Mouse (Mus musculus) MN1 (cell line): ENCODE results near the gene Pitpna.

Source experiments
- DNase-seq: peaks from one replicate; pipeline ENCODE4 v3.0.0-alpha.2; 2016; ENCODE audit warnings: low spot score

The Pitpna gene

GRCm38 (mm10) chr11:75563851-75564548, 23.9 kb upstream of the Pitpna start:
- DNase-seq: peak; percentile 50

DNA sequence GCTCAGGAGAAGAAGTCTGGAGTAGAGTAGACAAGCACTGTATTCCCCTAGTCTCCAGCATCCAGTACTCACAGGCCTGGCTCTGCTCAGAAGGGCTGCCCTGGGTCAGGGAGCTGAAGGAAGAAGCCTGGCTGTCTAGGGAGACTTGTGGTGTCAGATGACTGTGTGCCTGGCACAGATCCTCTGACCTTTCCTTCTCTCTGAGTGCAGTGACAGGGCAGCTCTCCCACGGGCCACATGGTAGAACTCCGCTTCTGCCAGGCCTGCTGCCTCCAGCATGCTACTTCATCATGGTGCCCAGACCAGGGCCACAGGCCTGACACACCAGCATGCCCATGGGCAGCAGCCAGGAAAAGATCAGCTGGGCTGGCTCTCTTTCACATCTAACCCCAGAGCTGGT, 22.0 kb upstream of the Pitpna start:
- peak; percentile 51 for DNase-seq

GRCm38 (mm10) chr11:75566276-75567196, 21.4 kb upstream of the Pitpna start:
- no peak for DNase-seq

DNA sequence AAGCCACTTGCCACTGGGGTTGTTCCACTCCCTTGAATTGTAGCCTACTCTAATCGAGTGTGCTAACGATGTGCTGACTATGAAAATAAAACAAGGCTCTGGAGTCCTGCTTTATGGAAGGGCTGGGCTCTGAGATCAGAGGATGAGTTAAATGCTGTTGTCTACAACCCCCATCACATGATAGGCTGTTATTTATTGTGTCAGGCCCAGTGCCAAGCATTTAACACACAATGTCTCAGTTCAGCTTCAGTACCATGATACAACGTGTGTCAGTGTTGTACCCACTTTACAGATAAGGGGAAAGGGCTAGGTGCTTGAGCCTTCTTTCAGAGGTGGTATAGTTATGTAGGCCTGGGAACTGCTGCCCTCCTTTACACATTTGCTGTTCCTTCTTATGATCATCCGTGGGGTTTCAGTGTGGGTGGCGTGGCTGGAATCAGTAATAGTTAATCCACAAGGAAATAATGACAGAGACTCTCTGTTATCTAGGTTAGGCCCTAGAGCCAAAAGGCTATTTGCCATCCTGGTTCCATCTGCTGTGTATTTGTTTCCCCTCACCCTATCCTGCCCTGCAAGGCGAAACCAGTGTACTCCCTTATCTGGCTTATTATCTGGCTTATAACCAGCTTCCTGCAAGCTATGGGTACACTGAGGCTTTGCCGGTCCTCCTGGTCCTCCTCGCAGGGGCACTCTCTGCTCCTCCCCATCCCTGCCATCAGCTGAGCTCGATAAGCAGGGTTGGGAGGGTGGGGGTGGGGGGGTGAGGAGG, 20.4 kb upstream of the Pitpna start:
- no peak for DNase-seq

DNA sequence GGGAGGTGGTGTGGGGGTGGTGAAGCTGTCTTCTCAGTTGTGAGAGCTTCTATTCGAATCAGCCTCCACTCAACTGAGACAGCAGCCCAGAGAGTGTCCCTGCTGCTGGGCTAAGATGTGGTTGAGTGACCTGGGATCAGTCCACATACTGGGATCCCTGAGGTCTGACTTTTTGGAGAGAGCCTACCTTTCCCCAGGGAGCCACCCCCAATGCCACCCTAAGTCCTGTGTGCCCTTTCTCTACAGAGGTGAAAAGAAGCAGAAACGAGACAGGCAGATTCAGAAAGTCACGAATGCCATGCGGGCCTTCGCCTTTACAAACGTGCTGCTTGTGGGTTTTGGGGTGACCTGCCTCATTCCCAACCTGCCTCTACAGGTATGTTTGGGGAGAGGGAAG, 19.8 kb upstream of the Pitpna start:
- DNase-seq: no peak

DNA sequence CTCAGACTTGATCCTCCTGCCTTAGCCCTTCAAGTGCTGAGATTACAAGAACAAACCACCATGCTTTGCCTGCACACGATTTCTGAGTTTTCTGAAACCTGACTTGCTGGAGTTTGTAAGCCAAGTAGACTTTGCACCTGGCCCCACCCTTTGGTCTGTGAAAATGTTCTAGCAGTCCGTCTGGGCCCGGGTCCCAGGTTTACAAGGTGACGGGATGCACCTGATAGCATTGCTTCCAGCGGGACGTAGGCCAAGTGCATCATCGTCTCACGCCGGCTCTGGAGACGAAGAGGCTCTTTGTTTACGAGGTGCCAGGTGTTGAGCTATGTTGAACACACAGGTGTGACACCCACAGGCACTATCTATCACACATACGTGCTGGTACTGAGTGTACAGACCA, 18.9 kb upstream of the Pitpna start:
- no peak for DNase-seq

DNA sequence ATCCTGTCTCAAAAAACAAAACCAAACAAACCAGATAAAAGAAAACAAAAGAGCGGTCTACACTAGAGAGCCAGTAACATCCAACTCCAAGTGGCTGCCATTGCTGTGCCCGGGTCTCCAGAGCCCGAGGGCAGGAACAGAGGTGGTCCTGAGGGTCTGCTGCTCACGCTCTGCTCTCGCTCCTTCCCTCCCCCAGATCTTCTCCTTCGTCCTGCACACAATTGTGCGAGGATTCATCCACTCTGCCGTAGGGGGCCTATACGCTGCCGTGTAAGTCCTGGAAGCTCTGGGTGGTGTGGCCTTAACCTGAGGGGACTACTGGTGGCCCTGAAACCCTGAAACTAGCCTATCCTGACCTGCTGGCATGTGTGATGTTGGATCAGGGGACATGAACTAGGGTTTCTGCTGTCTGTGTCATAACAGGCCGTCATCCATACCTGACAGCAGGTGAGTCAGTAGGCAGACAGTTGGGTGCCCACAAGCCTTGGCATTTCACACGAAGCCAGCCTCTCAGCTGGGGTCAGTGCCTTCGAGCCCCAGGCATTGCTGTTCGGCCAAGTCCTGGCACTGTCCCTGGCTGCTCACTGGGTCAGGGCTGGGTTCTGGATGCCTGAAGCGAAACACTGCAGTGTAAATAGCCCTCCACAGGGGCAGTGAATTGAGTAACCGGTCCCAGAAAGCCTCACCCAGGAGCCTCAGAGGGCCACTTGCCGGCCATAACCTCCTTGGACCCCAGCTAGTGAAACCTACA, 17.3 kb upstream of the Pitpna start:
- no peak for DNase-seq

DNA sequence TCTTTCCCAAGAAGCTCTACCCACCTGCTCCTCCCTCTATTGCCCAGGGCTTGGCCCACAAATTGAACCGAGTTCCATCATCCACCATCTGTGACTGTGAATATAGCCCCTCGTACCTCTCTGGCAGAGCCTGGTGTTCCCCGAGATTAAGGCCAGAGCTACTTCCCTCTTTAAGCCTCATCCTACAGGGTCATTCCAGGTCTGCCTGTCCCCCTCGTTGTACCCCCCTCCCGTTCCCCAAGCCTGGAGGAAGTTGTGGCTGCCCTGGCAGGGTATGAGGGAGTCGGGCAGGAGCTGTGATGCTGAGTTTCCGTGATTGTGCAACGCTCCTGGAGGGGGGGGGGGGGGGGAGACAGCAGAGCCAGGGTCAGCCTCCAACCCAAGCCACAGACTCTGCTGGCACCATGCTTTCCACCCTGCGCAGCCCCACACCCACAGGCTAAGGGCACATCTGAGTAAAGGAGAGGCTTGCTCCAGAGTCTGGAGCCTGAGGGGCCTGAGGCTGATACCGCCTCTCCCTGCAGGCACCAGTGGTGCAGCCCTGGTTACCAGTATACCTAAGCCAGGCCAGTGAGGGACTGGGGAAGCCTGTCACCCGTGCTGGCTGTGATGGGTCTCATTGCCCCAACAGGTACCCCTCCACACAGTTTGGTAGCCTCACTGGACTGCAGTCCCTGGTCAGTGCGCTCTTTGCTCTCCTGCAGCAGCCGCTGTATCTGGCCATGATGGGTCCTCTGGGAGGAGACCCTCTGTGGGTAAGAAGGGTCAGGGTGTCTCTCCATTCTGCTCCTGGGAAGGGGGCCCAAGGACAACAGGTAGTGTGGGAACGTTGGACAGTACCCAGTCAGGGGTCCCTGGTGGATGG, 16.5 kb upstream of the Pitpna start:
- DNase-seq: no peak

DNA sequence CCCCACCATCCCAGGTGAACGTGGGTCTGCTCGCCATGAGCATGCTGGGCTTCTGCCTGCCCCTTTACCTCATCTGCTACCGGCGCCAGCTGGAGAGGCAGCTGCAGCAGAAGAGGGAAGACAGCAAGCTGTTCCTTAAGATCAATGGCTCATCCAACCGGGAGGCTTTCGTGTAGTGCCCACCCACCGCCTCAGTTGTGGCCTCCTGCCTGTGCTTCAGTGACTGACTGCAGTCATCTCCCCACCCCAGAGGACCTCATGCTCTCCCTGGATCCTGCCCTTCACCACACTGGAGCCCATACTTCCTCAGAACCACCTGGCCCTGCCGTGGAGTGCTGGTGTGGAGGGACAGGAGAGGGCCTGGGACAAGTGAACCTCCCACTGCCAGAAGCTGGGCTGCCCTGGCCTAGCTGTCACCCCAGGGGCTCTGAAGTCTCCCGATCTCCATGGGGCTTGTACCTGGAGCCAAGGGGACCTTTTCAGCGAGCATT, 15.6 kb upstream of the Pitpna start:
- DNase-seq: no peak

DNA sequence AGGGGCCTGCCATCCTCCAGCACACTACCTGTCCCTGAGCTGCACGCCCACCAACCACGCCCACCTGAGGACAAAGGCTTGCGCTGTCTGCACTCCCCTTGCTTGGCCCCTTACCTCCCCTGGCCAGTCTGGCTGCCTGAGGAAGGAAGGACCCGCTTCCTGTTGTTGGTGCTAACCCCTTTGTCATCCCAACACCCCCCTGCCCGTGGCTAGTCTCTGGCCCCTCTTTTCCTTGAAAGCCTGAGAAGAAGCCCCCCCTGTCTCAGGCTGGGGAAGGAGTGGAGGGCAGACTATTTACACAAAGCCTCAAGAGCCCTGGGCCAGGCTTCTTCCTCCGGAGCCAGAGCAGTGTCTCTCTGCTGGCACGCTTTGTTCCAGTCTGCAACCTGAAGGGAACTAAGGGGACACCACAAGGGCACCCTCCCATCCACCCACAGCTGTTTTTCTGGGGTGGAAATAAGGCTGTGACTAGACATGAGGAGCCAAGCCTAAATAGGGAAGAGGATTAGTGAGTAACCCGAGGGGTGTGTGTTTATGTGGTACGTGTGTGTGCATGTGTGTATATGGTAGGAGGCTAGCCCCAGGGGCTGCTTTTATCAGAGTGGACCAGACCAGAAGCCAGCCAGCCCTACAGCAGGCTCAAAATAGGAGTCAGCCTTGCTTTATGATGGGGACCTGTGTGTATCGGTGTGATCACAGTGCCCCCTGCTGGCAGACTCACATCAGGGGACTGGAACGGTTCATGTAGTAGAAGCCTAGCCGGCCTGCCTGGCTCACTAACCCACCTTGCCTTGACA, 14.8 kb upstream of the Pitpna start:
- DNase-seq: peak; percentile 90

DNA sequence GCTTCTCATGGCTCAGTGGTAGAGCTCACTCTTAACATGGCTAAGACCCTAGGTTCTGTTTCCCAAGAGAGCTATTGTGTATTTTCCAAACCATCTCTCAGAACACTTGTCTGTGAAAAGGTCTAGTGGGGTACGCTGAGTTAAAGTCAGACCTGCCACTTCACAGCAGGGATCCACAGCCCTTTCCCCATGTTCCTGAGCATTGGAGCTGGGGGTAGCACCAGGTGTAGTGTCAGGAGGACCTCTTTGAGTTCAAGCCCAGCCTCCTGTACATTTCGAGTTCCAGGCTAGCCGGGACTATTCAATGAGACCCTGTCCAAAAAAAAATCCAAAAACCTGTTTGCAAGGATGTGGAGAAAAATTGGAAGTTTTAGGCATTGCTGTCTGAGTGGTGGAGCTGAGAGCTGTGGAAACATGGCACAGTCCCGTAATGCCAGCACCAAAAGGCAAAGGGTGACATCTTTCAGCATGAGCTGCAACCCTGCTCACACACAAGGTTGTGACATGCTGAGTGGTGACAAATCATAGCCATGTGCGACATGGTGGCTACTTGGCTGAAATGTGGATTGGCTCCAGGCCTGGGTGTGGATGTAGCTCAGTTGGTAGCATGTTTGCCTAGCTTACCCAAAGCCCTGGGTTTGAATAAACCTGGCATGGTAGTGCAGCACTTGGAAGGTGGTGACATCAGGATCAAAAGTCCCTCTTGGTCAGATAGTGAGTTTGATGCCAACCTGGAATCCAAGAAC, 13.3 kb upstream of the Pitpna start:
- DNase-seq: no peak

- DNase-seq: no peak
These were observed 12.3 kb upstream of the Pitpna start for GRCm38 (mm10) chr11:75575560-75576123.

DNA sequence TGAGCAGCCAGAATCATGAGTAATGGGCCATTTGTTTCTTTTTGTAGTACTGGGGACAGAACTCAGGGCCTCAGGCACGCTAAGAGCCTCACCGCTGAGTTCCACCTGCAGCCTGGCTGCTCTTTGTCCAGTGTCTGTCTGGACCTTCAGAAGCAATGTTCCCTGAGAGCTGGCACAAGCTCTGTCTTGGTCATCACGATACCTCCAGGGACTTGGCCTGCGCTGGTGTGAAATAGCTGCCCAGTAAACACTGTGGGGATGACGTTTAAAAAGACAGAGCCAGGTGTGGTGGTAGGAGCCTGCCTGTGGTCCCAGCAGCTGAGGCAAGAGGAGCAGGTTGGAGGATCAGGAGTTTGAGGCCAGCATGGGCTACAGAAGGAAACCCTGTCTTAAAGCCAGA, 9.3 kb upstream of the Pitpna start:
- no peak for DNase-seq

DNA sequence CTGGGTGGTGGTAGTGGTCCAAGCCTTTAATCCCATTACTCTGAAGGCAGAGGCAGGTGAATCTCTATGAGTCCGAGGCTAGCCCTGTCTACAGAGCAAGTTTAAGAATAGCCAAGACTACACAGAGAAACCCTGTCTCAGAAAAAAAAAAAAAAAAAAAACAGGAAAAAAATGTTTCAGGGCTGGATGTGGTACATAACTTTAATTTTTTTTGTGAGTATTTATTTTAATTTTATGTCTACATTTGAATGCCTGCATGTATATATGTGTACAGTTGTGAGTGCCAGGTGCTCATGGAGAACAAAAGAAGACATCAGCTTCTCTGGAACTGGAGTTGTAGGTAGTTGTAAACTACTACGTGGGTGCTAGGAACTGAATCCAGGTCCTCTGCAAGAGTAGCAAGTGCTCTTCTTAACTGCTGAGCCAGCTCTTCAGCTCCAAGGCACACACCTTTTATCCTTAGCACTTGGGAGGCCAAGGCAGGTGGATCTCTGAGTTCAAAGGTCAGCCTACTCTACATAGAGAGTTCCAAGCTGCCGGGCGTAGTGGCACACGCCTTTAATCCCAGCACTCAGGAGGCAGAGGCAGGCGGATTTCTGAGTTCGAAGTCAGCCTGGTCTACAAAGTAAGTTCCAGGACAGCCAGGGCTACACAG, 6.3 kb upstream of the Pitpna start:
- DNase-seq: no peak

DNA sequence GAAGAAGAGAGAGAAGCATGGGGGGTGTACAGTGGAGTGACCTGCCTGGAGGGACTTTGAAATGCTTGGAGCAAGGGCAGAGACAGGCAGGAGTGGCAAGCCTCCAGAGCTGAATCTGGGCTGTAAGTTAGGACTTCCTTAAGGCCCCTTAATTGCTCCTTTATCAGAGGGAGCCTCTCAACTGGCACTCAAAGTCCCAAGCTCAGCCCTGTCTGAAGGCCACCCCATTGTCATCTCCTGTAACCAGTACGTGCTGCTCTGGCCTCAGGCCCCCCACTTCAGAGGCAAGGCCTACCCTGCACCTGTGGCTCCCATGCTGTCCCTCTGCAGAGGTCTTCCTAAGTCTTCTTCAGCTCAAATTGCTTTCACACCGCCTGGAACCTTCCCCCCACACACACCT, 4.4 kb upstream of the Pitpna start:
- no peak for DNase-seq

DNA sequence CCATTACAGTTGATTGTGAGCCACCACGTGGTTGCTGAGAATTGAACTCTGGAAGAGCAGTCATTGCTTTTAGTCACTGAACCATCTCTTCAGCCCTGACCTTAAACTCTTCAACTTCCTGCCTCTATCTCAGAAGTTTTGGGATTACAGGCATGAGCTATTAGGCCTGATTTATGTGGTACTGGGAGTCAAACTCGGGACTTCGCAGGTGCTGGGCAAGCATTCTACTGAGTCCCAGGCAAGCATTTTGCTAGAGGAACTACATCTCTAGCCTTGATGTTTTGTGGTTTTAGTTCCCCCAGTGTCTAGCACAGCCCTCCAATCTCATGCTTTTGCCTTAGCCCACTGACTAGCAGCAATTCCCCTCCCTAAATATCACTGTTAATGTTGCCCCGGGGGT, 2.8 kb upstream of the Pitpna start:
- no peak for DNase-seq

GRCm38 (mm10) chr11:75585978-75586377, 1.9 kb upstream of the Pitpna start:
- DNase-seq: no peak

GRCm38 (mm10) chr11:75586963-75587362, 934 bp upstream of the Pitpna start:
- DNase-seq: peak; percentile 24
